Mouse (Mus musculus): ENCODE results near the gene Eif3l. TPM values are rescaled to one million over a fixed set of nuclear protein-coding genes. Genes with fewer than 3 reads are reported as not detected.

Eif3l gene
- polyA plus RNA-seq, 1 experiment = not detected

GRCm38 (mm10) chr15:79060887-79061565 lies 14.0 kb upstream of the Eif3l start:
- WGBS = 68% methylated on average over 14 of the region's 14 CpGs
- TF ChIP-seq POLR2A (IDR thresholded peaks at IDR 0.05; ENCODE audit: insufficient read depth, low read depth, low read length) (no peak), CTCF (IDR thresholded peaks at IDR 0.05; ENCODE audit: insufficient read depth, low read depth, low read length) (no peak)
- no peaks in the 10 kb centered on the region; the same call in 1 of the 2 replicates for H3K4me1 ChIP-seq (ENCODE audit: control insufficient read depth, insufficient read depth, low read length)

GRCm38 (mm10) chr15:79062376-79063159 lies 12.4 kb upstream of the Eif3l start, which contains the start of gene Ankrd54:
Gene Ankrd54, minus strand, starts transcription at chr15:79062893.
- peak within 1 kb of the TSS; percentile 92 for H3K4me3 ChIP-seq (ENCODE audit: insufficient read depth, low read depth, low read length)
- TF ChIP-seq CTCF (IDR thresholded peaks at IDR 0.05; ENCODE audit: insufficient read depth, low read depth, low read length) = no peak
- peak; percentile 64 for TF ChIP-seq POLR2A (IDR thresholded peaks at IDR 0.05; ENCODE audit: insufficient read depth, low read depth, low read length)
- WGBS = under 1% methylated on average over 80 of the region's 80 CpGs
- no peak within 1 kb of the TSS for H3K27ac ChIP-seq (ENCODE audit: insufficient read depth, low read depth, low read length)
- H3K4me1 ChIP-seq (ENCODE audit: control insufficient read depth, insufficient read depth, low read length) = no peaks in the 10 kb centered on the region; the same call in 1 of the 2 replicates

More at GRCm38 (mm10) chr15:79060887-79061565, 14.0 kb upstream of the Eif3l start:
- no peak overlapping the region for H3K4me3 ChIP-seq (ENCODE audit: insufficient read depth, low read depth, low read length)
- H3K27ac ChIP-seq (ENCODE audit: insufficient read depth, low read depth, low read length) = no peak overlapping the region

GRCm38 (mm10) chr15:79063160-79063740 lies 11.7 kb upstream of the Eif3l start:
- Histone ChIP-seq H3K4me1 (ENCODE audit: control insufficient read depth, insufficient read depth, low read length) (no peaks in the 10 kb centered on the region; the same call in 1 of the 2 replicates), H3K27ac (ENCODE audit: insufficient read depth, low read depth, low read length) (no peak overlapping the region), H3K4me3 (ENCODE audit: insufficient read depth, low read depth, low read length) (no peak overlapping the region)
- WGBS = 6% methylated on average over 14 of the region's 14 CpGs
- TF ChIP-seq POLR2A (IDR thresholded peaks at IDR 0.05; ENCODE audit: insufficient read depth, low read depth, low read length) (no peak), CTCF (IDR thresholded peaks at IDR 0.05; ENCODE audit: insufficient read depth, low read depth, low read length) (no peak)

GRCm38 (mm10) chr15:79065086-79065770 lies 9.8 kb upstream of the Eif3l start:
- TF ChIP-seq POLR2A (IDR thresholded peaks at IDR 0.05; ENCODE audit: insufficient read depth, low read depth, low read length) = no peak
- no peak for TF ChIP-seq CTCF (IDR thresholded peaks at IDR 0.05; ENCODE audit: insufficient read depth, low read depth, low read length)
- 64% methylated on average over 8 of the region's 8 CpGs for WGBS
- Histone ChIP-seq H3K27ac (ENCODE audit: insufficient read depth, low read depth, low read length) (no peak overlapping the region), H3K4me1 (ENCODE audit: control insufficient read depth, insufficient read depth, low read length) (no peaks in the 10 kb centered on the region; the same call in 1 of the 2 replicates), H3K4me3 (ENCODE audit: insufficient read depth, low read depth, low read length) (no peak overlapping the region)

DNA sequence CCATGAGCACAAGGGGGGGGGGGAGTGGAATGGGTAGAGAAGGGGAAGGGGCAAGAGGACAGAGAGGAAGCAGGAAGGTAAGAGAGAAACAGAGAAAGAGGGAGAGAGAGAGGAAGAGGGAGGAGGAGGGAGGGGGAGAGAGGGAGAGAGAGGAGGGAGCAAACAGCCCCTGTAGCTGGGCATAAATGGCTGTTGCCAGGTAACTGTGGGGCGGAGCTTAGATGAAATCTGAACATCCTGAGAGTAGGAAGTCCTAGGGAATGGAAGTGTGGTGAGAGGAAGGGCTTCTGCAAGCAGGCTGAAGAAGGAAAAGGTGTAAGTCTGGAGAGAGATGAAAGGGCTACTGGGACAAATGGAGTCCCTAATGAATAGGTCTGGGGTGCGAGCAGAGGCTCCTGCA lies 8.7 kb upstream of the Eif3l start:
- Histone ChIP-seq H3K4me1 (ENCODE audit: control insufficient read depth, insufficient read depth, low read length) (no peaks in the 10 kb centered on the region), H3K27ac (ENCODE audit: insufficient read depth, low read depth, low read length) (no peak overlapping the region), H3K4me3 (ENCODE audit: insufficient read depth, low read depth, low read length) (no peak overlapping the region)
- WGBS = 53% methylated on average over 2 of the region's 2 CpGs
- TF ChIP-seq POLR2A (IDR thresholded peaks at IDR 0.05; ENCODE audit: insufficient read depth, low read depth, low read length) (no peak), CTCF (IDR thresholded peaks at IDR 0.05; ENCODE audit: insufficient read depth, low read depth, low read length) (no peak)

- TF ChIP-seq POLR2A (IDR thresholded peaks at IDR 0.05; ENCODE audit: insufficient read depth, low read depth, low read length) (no peak), CTCF (IDR thresholded peaks at IDR 0.05; ENCODE audit: insufficient read depth, low read depth, low read length) (no peak)
- WGBS = 71% methylated on average over 3 of the region's 3 CpGs
- Histone ChIP-seq H3K27ac (ENCODE audit: insufficient read depth, low read depth, low read length) (no peak overlapping the region), H3K4me1 (ENCODE audit: control insufficient read depth, insufficient read depth, low read length) (no peaks in the 10 kb centered on the region), H3K4me3 (ENCODE audit: insufficient read depth, low read depth, low read length) (no peak overlapping the region)
Observed at GRCm38 (mm10) chr15:79067631-79068030, 7.3 kb upstream of the Eif3l start.

- Histone ChIP-seq H3K4me3 (ENCODE audit: insufficient read depth, low read depth, low read length) (no peak overlapping the region), H3K27ac (ENCODE audit: insufficient read depth, low read depth, low read length) (no peak overlapping the region), H3K4me1 (ENCODE audit: control insufficient read depth, insufficient read depth, low read length) (no peaks in the 10 kb centered on the region)
- TF ChIP-seq POLR2A (IDR thresholded peaks at IDR 0.05; ENCODE audit: insufficient read depth, low read depth, low read length) (no peak), CTCF (IDR thresholded peaks at IDR 0.05; ENCODE audit: insufficient read depth, low read depth, low read length) (no peak)
- WGBS = 81% methylated on average over 3 of the region's 3 CpGs
Observed at GRCm38 (mm10) chr15:79068416-79068815, 6.6 kb upstream of the Eif3l start.

GRCm38 (mm10) chr15:79071117-79072039 lies 3.6 kb upstream of the Eif3l start:
- Histone ChIP-seq H3K4me3 (ENCODE audit: insufficient read depth, low read depth, low read length) (no peak overlapping the region), H3K4me1 (ENCODE audit: control insufficient read depth, insufficient read depth, low read length) (peaks cover 8% of the 10 kb centered on the region), H3K27ac (ENCODE audit: insufficient read depth, low read depth, low read length) (no peak overlapping the region)
- TF ChIP-seq POLR2A (IDR thresholded peaks at IDR 0.05; ENCODE audit: insufficient read depth, low read depth, low read length) (no peak), CTCF (IDR thresholded peaks at IDR 0.05; ENCODE audit: insufficient read depth, low read depth, low read length) (no peak)
- WGBS = 64% methylated on average over 5 of the region's 5 CpGs

All from olfactory bulb, adult 2 months (tissue).